Mouse (Mus musculus) CD4-positive, CD25-positive, alpha-beta regulatory T cell, adult 4 months (primary cell): Measurements from ENCODE around the gene Abca15. TPM values are rescaled to one million over a fixed set of nuclear protein-coding genes. Genes with fewer than 3 reads are reported as not detected.
"Not testable (repeated sequence)": the region's sequence is repeated elsewhere in the genome, so short reads cannot be mapped to it uniquely, and the experiment has no call there.

Experiments
- ATAC-seq: one replicate; pipeline ENCODE4 v1.8.0; 2017
- polyA plus RNA-seq, 2 experiments: library from polyadenylated mRNA; unstranded; fragments of 100-300 nt; shearing (Covaris generic); gene quantifications; one replicate each; pipeline ENCODE4 v1.2.1; 2017

The Abca15 gene
- not detected for polyA plus RNA-seq

DNA sequence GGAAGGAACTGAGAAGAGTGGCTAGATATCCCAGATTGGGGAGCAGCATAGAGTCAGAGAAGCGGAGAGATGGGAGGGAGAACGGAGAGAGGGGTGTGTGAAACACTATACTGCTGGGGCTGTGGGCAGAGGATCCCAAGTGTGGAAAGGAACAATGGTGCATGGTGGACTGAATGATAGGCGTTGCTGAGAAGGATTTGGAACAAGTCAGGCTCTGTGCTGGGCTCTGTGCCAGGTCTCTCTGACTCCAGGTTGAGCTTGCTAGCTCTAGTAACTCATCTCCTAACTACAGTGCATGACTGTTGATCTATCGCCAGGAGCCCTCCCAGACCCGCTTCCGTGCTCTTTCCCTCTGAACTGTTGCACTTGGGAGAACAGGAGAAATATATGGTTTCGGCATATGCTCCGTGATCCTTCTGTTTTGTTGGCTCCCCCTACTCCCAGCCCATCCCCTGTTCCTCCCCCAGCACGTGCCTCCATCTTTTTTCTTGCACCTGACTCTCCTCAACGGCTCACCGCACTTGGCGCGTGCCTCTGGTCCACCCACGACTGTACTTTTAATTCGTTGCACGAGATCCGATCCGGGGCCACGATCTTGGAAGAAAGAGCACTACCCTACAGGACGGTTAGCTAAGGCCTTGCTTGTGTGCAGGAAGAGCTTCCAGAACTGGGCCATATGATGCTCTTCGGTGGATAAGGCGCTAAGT, at the start of gene Abca15:
Gene Abca15, plus strand, starts transcription at position 584 of the 707 bp plus-strand sequence.
- no peak for ATAC-seq

DNA sequence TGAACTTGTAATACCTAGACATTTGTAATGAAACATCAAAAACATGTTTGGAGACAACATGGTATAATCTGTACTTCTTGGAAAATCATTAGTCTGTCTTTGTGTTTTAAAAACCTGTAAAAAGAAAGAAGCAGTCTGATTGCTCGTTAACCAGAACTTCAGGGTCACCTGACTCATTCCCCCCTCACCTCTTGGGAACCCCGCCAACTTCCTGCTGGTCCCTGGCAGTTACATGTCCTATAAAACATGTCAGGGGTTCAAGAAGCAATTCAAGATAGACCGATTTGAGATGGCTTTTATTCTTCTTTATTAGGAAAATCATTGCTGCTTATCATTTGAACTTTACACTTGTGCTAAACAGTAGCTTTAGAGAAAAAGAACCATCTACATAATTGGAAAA, 43.2 kb upstream of the Abca15 start:
- ATAC-seq: no peak

DNA sequence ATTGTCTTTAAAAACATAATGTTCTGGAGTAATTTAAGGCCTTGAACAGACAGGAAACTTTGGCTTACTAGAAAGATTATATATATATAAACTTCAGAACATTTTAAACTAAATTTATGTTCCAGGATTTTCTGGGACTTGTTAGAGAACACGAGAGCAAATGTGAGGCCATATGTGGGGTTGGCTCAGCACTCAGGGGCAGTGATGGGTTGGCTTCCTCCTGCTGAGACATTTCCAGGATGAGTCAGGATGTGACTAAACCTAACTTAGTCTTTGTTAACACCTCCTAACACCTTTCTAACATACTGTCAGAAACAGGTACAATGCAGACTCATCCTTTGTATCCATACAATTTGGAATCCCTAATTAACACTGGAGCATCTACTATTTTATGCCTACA, 12.4 kb upstream of the Abca15 start:
- ATAC-seq: no peak

DNA sequence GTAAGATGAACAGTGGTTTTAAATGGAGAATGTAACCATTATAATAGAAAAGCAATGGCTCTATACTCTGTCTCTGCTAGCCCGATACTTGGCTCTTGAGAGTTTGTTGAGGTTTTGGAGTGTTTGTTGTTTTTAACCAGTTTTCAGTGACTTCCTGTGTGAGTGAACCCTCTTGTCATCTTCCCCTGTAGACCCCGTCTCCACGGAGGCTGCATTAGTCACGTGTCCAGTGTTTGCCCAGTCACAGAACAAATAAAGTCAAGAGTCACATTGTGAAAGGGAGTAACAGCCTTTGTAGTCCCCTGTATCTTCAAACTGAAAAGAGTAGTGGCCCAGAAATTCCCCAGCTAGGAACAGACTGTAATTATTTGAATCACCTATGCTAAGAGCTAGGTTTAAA, 5.5 kb upstream of the Abca15 start:
- no peak for ATAC-seq

DNA sequence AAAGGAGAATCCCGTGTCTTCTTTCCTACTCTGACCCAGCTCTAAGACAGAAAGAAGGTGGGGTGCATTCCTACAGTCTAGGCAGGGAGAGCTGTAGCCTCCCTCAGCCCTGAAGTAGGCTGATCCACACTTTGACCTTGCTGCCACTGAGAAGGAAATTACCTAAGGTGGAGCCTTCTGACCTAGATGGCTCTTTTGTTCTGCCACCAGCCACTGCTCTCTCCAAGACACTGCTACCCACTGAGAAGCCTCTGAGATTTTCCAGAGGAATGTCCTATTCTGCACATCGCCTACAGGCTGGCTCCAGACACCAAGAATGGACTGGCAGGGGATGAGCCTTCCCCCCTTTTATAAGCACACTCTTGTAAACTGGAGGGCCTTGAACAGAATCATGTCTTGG, 2.6 kb upstream of the Abca15 start:
- ATAC-seq: not testable (repeated sequence)

DNA sequence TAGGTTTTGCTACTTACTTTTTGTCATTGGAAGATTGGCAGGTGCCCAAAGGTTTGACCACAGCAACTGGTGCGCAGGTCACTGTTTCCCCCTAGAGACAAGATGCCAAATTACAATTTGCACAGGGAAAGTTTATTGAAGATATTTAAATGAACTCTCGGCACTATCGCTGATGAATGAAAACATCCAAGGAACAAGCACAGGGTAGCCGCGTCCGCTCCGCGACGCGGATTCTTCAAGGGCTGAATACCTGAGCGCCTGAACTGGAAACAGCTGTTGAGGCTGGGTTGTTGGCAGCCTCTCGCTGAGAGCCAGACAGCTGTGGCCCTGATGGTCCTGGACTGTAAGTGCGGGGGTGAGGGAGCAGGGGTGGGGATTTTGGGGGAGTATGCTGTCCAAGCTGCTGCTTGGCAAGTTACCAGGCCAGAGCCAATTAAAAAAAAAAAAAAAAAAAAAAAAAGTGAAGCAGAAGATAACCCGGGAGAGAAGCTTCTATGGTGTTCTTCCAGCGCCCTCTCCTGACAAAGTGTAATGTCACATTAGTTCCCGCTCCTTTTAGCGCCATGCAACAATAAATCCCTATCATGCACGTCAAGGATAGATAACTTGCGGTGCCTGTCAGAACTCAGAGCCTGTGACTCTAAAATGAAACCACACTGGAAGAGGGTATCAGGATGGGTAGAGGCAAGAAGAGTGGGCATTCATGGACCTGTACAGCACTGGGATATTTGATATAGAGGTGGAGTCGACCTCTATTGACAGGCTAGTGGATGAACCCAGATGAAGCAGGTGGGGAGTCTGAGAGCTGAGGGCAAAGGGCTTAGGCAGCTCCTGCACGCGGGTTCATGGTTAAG, 1.0 kb upstream of the Abca15 start:
- no peak for ATAC-seq

DNA sequence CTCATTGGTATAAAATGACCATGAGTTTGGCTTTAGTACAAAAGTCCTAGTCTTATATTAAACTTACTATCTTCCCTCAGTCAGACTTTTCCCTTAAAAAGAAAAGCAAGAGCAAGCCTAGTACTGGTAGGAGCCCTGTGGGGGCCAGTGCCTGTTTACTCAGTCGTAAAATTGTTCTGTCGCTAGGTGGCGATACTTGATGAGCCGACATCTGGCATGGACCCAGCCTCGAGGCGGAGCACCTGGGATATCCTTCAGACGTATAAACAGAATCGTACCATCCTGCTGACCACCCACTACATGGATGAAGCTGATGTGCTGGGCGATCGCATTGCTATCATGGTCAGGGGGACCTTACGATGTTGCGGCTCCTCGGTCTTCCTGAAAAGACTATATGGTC, 32.7 kb downstream of the Abca15 start:
- no peak for ATAC-seq

DNA sequence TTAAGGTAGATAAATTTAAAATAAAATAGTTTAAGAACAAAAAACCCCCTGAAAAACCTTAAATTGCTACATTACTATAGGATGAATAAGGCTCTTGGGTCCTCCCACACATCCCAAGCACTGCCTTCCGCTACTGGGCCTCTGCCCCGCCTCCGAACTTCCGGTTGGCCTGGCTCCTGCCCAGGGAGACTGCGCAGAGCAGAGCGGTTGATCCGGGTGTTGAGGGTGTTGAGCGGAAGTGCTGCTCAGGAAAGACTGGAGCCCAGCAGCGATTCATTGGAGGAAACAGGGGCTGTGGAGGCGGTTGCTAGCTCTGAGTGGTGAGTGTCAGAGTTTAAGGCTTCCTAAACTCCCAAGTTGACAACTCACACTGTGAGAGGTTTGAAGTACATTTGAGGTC, 81.0 kb downstream of the Abca15 start, which contains the start of gene Abca16:
Gene Abca16, plus strand, starts transcription at position 201 of the 400 bp plus-strand sequence.
- no peak for ATAC-seq

DNA sequence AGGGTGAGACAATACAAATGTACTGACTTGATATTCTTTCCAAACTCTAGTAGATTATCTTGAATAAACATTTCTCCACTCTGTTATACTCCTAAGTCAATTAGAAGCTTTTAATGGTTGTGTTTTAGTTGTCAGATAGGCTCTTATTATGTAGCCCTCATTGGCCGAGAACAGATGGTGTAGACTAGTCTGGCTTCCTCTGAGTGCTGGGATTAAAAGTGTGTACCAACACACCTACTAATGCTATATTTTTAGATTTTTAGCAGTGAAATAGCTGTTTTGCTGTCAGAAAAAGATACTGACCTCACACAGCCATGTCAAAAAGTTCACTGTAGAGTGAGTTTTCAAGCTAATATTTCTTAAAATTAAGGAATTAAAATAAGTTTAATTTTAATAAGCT, 83.9 kb downstream of the Abca15 start:
- no peak for ATAC-seq

DNA sequence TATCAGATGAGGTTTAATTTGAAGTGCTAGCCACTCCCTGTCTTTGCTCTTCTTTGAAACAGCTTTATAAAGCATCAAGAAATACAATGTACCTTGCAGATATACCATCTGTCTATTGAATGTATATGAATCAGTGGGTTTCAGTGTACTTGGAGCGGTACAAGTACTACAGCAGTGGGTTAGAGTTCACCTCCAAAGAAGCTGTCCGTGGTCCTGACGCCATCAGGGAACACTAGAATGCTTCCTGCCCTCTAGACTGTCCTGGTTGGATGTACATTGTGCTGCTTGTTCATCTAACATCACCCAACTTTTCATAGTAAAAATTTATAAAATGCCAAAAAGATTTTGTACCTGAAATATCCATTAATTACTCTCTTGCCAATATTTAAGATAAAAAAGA, 98.2 kb downstream of the Abca15 start:
- no peak for ATAC-seq

DNA sequence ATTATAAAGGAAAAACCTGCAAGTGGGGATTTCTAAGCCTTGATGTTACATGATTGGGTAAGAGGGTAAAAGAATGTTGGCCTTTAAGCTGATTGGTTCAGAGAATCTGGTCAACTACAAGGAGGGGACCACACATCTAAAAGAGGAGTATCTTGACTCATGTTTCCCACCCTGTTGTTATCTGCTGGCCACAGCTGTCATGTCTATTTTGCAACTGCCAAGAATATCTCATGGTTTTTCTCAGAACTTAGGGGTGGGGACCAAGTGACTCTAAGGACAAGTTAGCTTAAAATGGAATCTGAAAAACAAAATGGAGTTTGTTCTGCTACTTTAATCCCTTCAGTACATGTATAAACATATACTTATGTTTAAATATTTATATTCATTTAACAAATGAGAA, 103.0 kb downstream of the Abca15 start:
- no peak for ATAC-seq

Other genes with a start within 250 kb of the Abca15 start
- gene Dnah3, start 233.4 kb upstream of the Abca15 start, polyA plus RNA-seq: not detected
- 10 to 100 TPM in 1 of 2 experiments, 1 to 10 TPM in 1; 9.2 to 10.3 TPM for gene Tmem159, start 226.3 kb upstream of the Abca15 start, polyA plus RNA-seq
- not detected for gene Zp2, start 183.4 kb upstream of the Abca15 start, polyA plus RNA-seq
- gene Anks4b, start 154.8 kb upstream of the Abca15 start, polyA plus RNA-seq: not detected
- not detected for gene Crym, start 126.6 kb upstream of the Abca15 start, polyA plus RNA-seq
- not detected for gene Abca14, start 124.7 kb upstream of the Abca15 start, polyA plus RNA-seq
- not detected for gene Abca16, start 81.0 kb downstream of the Abca15 start, polyA plus RNA-seq